Mouse (Mus musculus): ENCODE measurements around the gene Prss22. TPM values are rescaled to one million over a fixed set of nuclear protein-coding genes. Genes with fewer than 3 reads are reported as not detected.
"Not testable (repeated sequence)": the region's sequence is repeated elsewhere in the genome, so short reads cannot be mapped to it uniquely, and the experiment has no call there.

The Prss22 gene
- total and polyA plus RNA-seq, 2 experiments from 2014 or later: not detected

GRCm38 (mm10) chr17:23949068-23949467 lies 48.8 kb downstream of the Prss22 start:
- Histone ChIP-seq H3K9ac (no peak overlapping the region), H3K4me3 (ENCODE audit: low read depth, low read length) (no peak overlapping the region), H3K4me2 (ENCODE audit: low read depth) (no peak overlapping the region), H3K36me3 (ENCODE audit: insufficient read depth) (no peaks in the 10 kb centered on the region), H3K9me3 (ENCODE audit: low read length) (no peaks in the 10 kb centered on the region), H3K27me3 (ENCODE audit: insufficient read depth, low read length) (no peaks in the 10 kb centered on the region), H3K4me1 (ENCODE audit: insufficient read depth) (no peaks in the 10 kb centered on the region), H3K27ac (ENCODE audit: low read depth, low read length) (no peak overlapping the region)
- TF ChIP-seq CTCF (IDR thresholded peaks at IDR 0.05; ENCODE audit: low read depth): no peak
- no peak for DNase-seq
- WGBS: 93% methylated on average over 2 of the region's 2 CpGs
- ATAC-seq: no peak

- H3K36me3 ChIP-seq (ENCODE audit: insufficient read depth); H3K4me3 ChIP-seq (ENCODE audit: low read depth, low read length); H3K4me2 ChIP-seq (ENCODE audit: low read depth); H3K27me3 ChIP-seq (ENCODE audit: insufficient read depth, low read length); H3K9ac ChIP-seq; DNase-seq; H3K9me3 ChIP-seq (ENCODE audit: low read length); H3K4me1 ChIP-seq (ENCODE audit: insufficient read depth); ATAC-seq; H3K27ac ChIP-seq (ENCODE audit: low read depth, low read length): not testable (repeated sequence)
- WGBS: 84% methylated on average over 4 of the region's 4 CpGs
Observed at GRCm38 (mm10) chr17:23947486-23947885, 50.4 kb downstream of the Prss22 start.

Small RNA genes lying within 50 kb of the gene (microRNA-seq; reads per million reads assigned to microRNA genes)
- 0 reads per million in 2 experiments for gene Gm27700

Other genes starting within 250 kb of the Prss22 start
- 167 and 189 TPM in 2 replicates for gene Flywch1, start 226.5 kb downstream of the Prss22 start, total RNA-seq (2014; rRNA removed)
- gene Flywch1, start 226.5 kb downstream of the Prss22 start, polyA plus RNA-seq (2015; fragmentation: Nextera tagmentation; extraction: Ambion mirVana): 117 and 135 TPM in 2 replicates
- 55.0 and 69.2 TPM in 2 replicates for gene Flywch2, start 212.0 kb downstream of the Prss22 start, total RNA-seq (2014; rRNA removed)
- gene Flywch2, start 212.0 kb downstream of the Prss22 start, polyA plus RNA-seq (2015; fragmentation: Nextera tagmentation; extraction: Ambion mirVana): 77.4 and 79.2 TPM in 2 replicates
- 106 and 147 TPM in 2 replicates for gene Srrm2, start 207.6 kb downstream of the Prss22 start, total RNA-seq (2014; rRNA removed)
- 218 and 384 TPM in 2 replicates for gene Srrm2, start 207.6 kb downstream of the Prss22 start, polyA plus RNA-seq (2015; fragmentation: Nextera tagmentation; extraction: Ambion mirVana)
- gene Elob, start 169.0 kb downstream of the Prss22 start, total RNA-seq (2014; rRNA removed): 1,186 and 1,488 TPM in 2 replicates
- gene Elob, start 169.0 kb downstream of the Prss22 start, polyA plus RNA-seq (2015; fragmentation: Nextera tagmentation; extraction: Ambion mirVana): 1,394 and 1,814 TPM in 2 replicates
- not detected in 2 replicates for gene Prss33, start 162.0 kb downstream of the Prss22 start, total RNA-seq (2014; rRNA removed)
- gene Prss33, start 162.0 kb downstream of the Prss22 start, polyA plus RNA-seq (2015; fragmentation: Nextera tagmentation; extraction: Ambion mirVana): not detected in 2 replicates
- gene Prss32, start 154.2 kb downstream of the Prss22 start, total RNA-seq (2014; rRNA removed): 0.57 TPM in 1 of 2 replicates, not detected in the other
- 0.20 and 0.30 TPM in 2 replicates for gene Prss32, start 154.2 kb downstream of the Prss22 start, polyA plus RNA-seq (2015; fragmentation: Nextera tagmentation; extraction: Ambion mirVana)
- gene Prss41, start 153.9 kb downstream of the Prss22 start, total RNA-seq (2014; rRNA removed): 0.31 and 1.0 TPM in 2 replicates
- 1.0 and 1.3 TPM in 2 replicates for gene Prss41, start 153.9 kb downstream of the Prss22 start, polyA plus RNA-seq (2015; fragmentation: Nextera tagmentation; extraction: Ambion mirVana)
- not detected in 2 replicates for gene Prss21, start 130.0 kb downstream of the Prss22 start, total RNA-seq (2014; rRNA removed)
- not detected in 2 replicates for gene Prss21, start 130.0 kb downstream of the Prss22 start, polyA plus RNA-seq (2015; fragmentation: Nextera tagmentation; extraction: Ambion mirVana)
- not detected in 2 replicates for gene Dcpp1, start 117.2 kb downstream of the Prss22 start, total RNA-seq (2014; rRNA removed)
- not detected in 2 replicates for gene Dcpp1, start 117.2 kb downstream of the Prss22 start, polyA plus RNA-seq (2015; fragmentation: Nextera tagmentation; extraction: Ambion mirVana)
- not detected in 2 replicates for gene Dcpp2, start 117.2 kb downstream of the Prss22 start, total RNA-seq (2014; rRNA removed)
- not detected in 2 replicates for gene Dcpp2, start 117.2 kb downstream of the Prss22 start, polyA plus RNA-seq (2015; fragmentation: Nextera tagmentation; extraction: Ambion mirVana)
- gene Dcpp3, start 80.6 kb downstream of the Prss22 start, total RNA-seq (2014; rRNA removed): not detected in 2 replicates
- not detected in 2 replicates for gene Dcpp3, start 80.6 kb downstream of the Prss22 start, polyA plus RNA-seq (2015; fragmentation: Nextera tagmentation; extraction: Ambion mirVana)
- not detected in 2 replicates for gene Sbp, start 56.4 kb downstream of the Prss22 start, total RNA-seq (2014; rRNA removed)
- gene Sbp, start 56.4 kb downstream of the Prss22 start, polyA plus RNA-seq (2015; fragmentation: Nextera tagmentation; extraction: Ambion mirVana): not detected in 2 replicates
- gene Sbpl, start 42.8 kb downstream of the Prss22 start, total RNA-seq (2014; rRNA removed): not detected in 2 replicates
- not detected in 2 replicates for gene Sbpl, start 42.8 kb downstream of the Prss22 start, polyA plus RNA-seq (2015; fragmentation: Nextera tagmentation; extraction: Ambion mirVana)
- 0.19 TPM in 1 of 2 replicates, not detected in the other for gene Prss30, start 17.5 kb downstream of the Prss22 start, total RNA-seq (2014; rRNA removed)
- 0.13 and 0.53 TPM in 2 replicates for gene Prss30, start 17.5 kb downstream of the Prss22 start, polyA plus RNA-seq (2015; fragmentation: Nextera tagmentation; extraction: Ambion mirVana)
- gene Prss27, start 40.0 kb upstream of the Prss22 start, total RNA-seq (2014; rRNA removed): not detected in 2 replicates
- gene Prss27, start 40.0 kb upstream of the Prss22 start, polyA plus RNA-seq (2015; fragmentation: Nextera tagmentation; extraction: Ambion mirVana): not detected in 2 replicates
- gene Kctd5, start 75.4 kb upstream of the Prss22 start, total RNA-seq (2014; rRNA removed): 83.4 and 97.6 TPM in 2 replicates
- gene Kctd5, start 75.4 kb upstream of the Prss22 start, polyA plus RNA-seq (2015; fragmentation: Nextera tagmentation; extraction: Ambion mirVana): 82.2 and 87.2 TPM in 2 replicates
- 50.9 and 55.8 TPM in 2 replicates for gene Pdpk1, start 152.8 kb upstream of the Prss22 start, total RNA-seq (2014; rRNA removed)
- 33.8 and 59.0 TPM in 2 replicates for gene Pdpk1, start 152.8 kb upstream of the Prss22 start, polyA plus RNA-seq (2015; fragmentation: Nextera tagmentation; extraction: Ambion mirVana)
- 37.9 and 47.6 TPM in 2 replicates for gene Amdhd2, start 165.7 kb upstream of the Prss22 start, total RNA-seq (2014; rRNA removed)
- gene Amdhd2, start 165.7 kb upstream of the Prss22 start, polyA plus RNA-seq (2015; fragmentation: Nextera tagmentation; extraction: Ambion mirVana): 34.5 and 35.4 TPM in 2 replicates
- gene Atp6v0c, start 171.6 kb upstream of the Prss22 start, total RNA-seq (2014; rRNA removed): 386 and 489 TPM in 2 replicates
- 1,891 and 2,006 TPM in 2 replicates for gene Atp6v0c, start 171.6 kb upstream of the Prss22 start, polyA plus RNA-seq (2015; fragmentation: Nextera tagmentation; extraction: Ambion mirVana)
- 94.5 and 113 TPM in 2 replicates for gene Tbc1d24, start 207.5 kb upstream of the Prss22 start, total RNA-seq (2014; rRNA removed)
- 15.7 and 23.5 TPM in 2 replicates for gene Tbc1d24, start 207.5 kb upstream of the Prss22 start, polyA plus RNA-seq (2015; fragmentation: Nextera tagmentation; extraction: Ambion mirVana)
- 18.3 and 19.6 TPM in 2 replicates for gene Ntn3, start 211.4 kb upstream of the Prss22 start, total RNA-seq (2014; rRNA removed)
- gene Ntn3, start 211.4 kb upstream of the Prss22 start, polyA plus RNA-seq (2015; fragmentation: Nextera tagmentation; extraction: Ambion mirVana): 2.9 and 4.0 TPM in 2 replicates
- 19.7 and 20.1 TPM in 2 replicates for gene Tedc2, start 222.8 kb upstream of the Prss22 start, total RNA-seq (2014; rRNA removed)
- gene Tedc2, start 222.8 kb upstream of the Prss22 start, polyA plus RNA-seq (2015; fragmentation: Nextera tagmentation; extraction: Ambion mirVana): 9.6 and 10.0 TPM in 2 replicates